8 mouse cellular contexts compared by ENCODE assay signal in the genomic region with DNA sequence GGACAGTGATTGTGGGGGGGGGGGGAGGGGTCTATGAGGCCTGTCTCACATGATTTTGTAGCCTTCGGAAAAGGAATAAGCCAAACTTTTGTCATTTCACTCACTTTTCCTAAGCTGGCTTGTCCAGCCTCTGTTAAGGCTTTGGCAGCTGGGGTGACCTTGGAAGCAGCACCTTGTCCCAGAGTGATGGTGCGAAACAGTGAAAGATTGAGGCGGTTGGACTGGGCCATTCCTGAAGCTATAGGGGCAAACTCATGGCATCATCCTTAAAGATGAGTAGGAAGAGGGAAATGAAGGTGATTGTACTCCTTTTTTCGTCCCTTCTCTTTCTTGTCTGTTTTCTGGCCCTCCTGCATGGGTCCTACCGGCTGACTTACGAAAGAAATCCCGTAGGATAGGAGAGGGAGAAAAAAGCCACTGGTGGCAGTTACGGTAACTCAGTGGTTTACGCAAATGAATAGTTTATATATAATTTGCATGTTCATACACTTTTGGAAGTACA. TPM values are rescaled to one million over a fixed set of nuclear protein-coding genes. Genes with fewer than 3 reads are reported as not detected.
DNase-seq lines count a peak whose midpoint lies in the region; ATAC-seq and TF ChIP-seq lines count a peak whose summit lies in the region.

No protein-coding gene starts in this region.

- H3K79me2 ChIP-seq in heart, adult 2 months (replicated peaks; ENCODE audit: control insufficient read depth, insufficient read depth, low read length): peaks cover 5% of the 10 kb centered on the region
- H3K79me2 ChIP-seq in macrophage (ENCODE audit: inconsistent target): peaks cover 42% of the 10 kb centered on the region

- DNase-seq in heart, adult 2 months: no peak
- DNase-seq in heart, adult 9 months (ENCODE audit: low spot score in 2 of 2): no peak
- no peak for DNase-seq in natural killer cell, adult 2 months (ENCODE audit: low spot score in 2 of 2)
- DNase-seq in gastrocnemius, adult 8-10 months (ENCODE audit: low spot score in 2 of 2): no peak

- H3K27ac ChIP-seq in heart, adult 2 months: peak overlapping the region; percentile 92
- H3K27ac ChIP-seq in ES-Bruce4 (ENCODE audit: insufficient read depth, low read length): peak overlapping the region; percentile 1; the same call in 1 of the 2 replicates
- H3K27ac ChIP-seq in forebrain, embryonic 15.5 days (replicated peaks): peak overlapping the region; percentile 92; the same call in 1 of the 2 replicates
- peak overlapping the region; percentile 83 for H3K27ac ChIP-seq in macrophage

- H3K4me1 ChIP-seq in heart, adult 2 months (ENCODE audit: control insufficient read depth, insufficient read depth, low read length): peaks cover 3% of the 10 kb centered on the region
- no peaks in the 10 kb centered on the region for H3K4me1 ChIP-seq in ES-Bruce4 (ENCODE audit: control insufficient read depth, insufficient read depth, low read length)
- H3K4me1 ChIP-seq in forebrain, embryonic 15.5 days: peaks cover 18% of the 10 kb centered on the region

- peak overlapping the region; percentile 80 for H3K4me3 ChIP-seq in heart, adult 2 months
- H3K4me3 ChIP-seq in ES-Bruce4 (ENCODE audit: low read depth, low read length) (peak overlapping the region; percentile 57), macrophage (ENCODE audit: inconsistent target) (peak overlapping the region; percentile 76)
- peak overlapping the region; percentile 96 for H3K4me3 ChIP-seq in forebrain, embryonic 15.5 days

- peaks cover 14% of the 10 kb centered on the region for H3K36me3 ChIP-seq in heart, adult 2 months (ENCODE audit: control insufficient read depth, insufficient read depth, low read length)
- no peaks in the 10 kb centered on the region for H3K36me3 ChIP-seq in ES-Bruce4 (ENCODE audit: control insufficient read depth, insufficient read depth, low read length, poor library complexity, severe bottlenecking)
- H3K36me3 ChIP-seq in forebrain, embryonic 15.5 days: peaks cover 5% of the 10 kb centered on the region; the same call in 1 of the 2 replicates
- no peaks in the 10 kb centered on the region for H3K36me3 ChIP-seq in macrophage (ENCODE audit: inconsistent target)

- WGBS in heart, adult 2 months: 22% methylated on average over 9 of the region's 9 CpGs
- 17% methylated on average over 9 of the region's 9 CpGs for WGBS in forebrain, embryonic 15.5 days
- 30% methylated on average over 9 of the region's 9 CpGs for WGBS in macrophage (ENCODE audit: missing documents)

- intact Hi-C loops in heart, adult 2 months (cut with DNase I): loop anchor here (1.0 to 2.0 kb wide), 2 partner anchors 20 to 23 kb away; partner anchors contain the start of gene Rfx5

- peak; percentile 57 for ATAC-seq in forebrain, embryonic 15.5 days (replicated peaks)
- ATAC-seq in megakaryocyte-erythroid progenitor cell, adult 5-6 weeks (replicated peaks; ENCODE audit: low FRiP score, low TSS enrichment, poor library complexity, severe bottlenecking): no peak

- peak overlapping the region; percentile 54 for H3K4me2 ChIP-seq in forebrain, embryonic 15.5 days (replicated peaks)

- no peaks in the 10 kb centered on the region for H3K9me3 ChIP-seq in ES-Bruce4 (replicated peaks; ENCODE audit: control insufficient read depth, insufficient read depth, low read length, poor library complexity, severe bottlenecking)
- no peaks in the 10 kb centered on the region for H3K9me3 ChIP-seq in forebrain, embryonic 15.5 days

- no peak for TF ChIP-seq POLR2A in heart, adult 2 months (IDR thresholded peaks at IDR 0.05; ENCODE audit: insufficient read depth, low read depth, low read length)
- no peak for TF ChIP-seq POLR2A in ES-Bruce4 (IDR thresholded peaks at IDR 0.05; ENCODE audit: insufficient read depth, low read length)

- H3K27me3 ChIP-seq in heart, adult 2 months (ENCODE audit: control insufficient read depth, insufficient read depth, low read length): no peaks in the 10 kb centered on the region
- no peaks in the 10 kb centered on the region for H3K27me3 ChIP-seq in ES-Bruce4 (ENCODE audit: control insufficient read depth, insufficient read depth, low read length, poor library complexity, severe bottlenecking)
- no peaks in the 10 kb centered on the region for H3K27me3 ChIP-seq in forebrain, embryonic 15.5 days

- TF ChIP-seq EP300 in heart, adult 2 months (IDR thresholded peaks at IDR 0.05; ENCODE audit: insufficient read depth, low read depth, low read length): no peak
- TF ChIP-seq EP300 in ES-Bruce4 (IDR thresholded peaks at IDR 0.05; ENCODE audit: insufficient read depth, low read depth, low read length): no peak

- peak overlapping the region; percentile 55 for H3K9ac ChIP-seq in heart, adult 2 months (ENCODE audit: low read depth, low read length)
- peak overlapping the region; percentile 97; the same call in 1 of the 2 replicates for H3K9ac ChIP-seq in ES-Bruce4 (ENCODE audit: low read depth, poor library complexity, severe bottlenecking)
- H3K9ac ChIP-seq in forebrain, embryonic 15.5 days (replicated peaks): peak overlapping the region; percentile 46

- no peak for TF ChIP-seq CTCF in heart, adult 2 months (IDR thresholded peaks at IDR 0.05)
- no peak for TF ChIP-seq CTCF in ES-Bruce4 (IDR thresholded peaks at IDR 0.05; ENCODE audit: low read depth, low read length)

RNA-seq across cellular contexts. Expression of gene Pi4kb, which starts 0.5 kb away (rescaled TPM):
- 10 to 100 TPM; 25.8 to 29.5 TPM for total RNA-seq in heart, adult 2 months (2021)
- 18.7 and 28.7 TPM in 2 replicates for polyA plus RNA-seq in heart, adult 2 months (2012; rRNA removed)
- 11.3 and 12.8 TPM in 2 replicates for polyA plus RNA-seq in ES-Bruce4 (2011; ENCODE audit: insufficient read depth, insufficient read length, low read depth, missing spikeins)
- polyA plus RNA-seq in forebrain, embryonic 15.5 days (2015; fragmentation: Nextera tagmentation; extraction: Ambion mirVana): 24.9 and 27.1 TPM in 2 replicates
- 100 to 1,000 TPM in 2 of 26 experiments, 10 to 100 TPM in 24; 38.8 to 108 (median 58.8) TPM for total RNA-seq in macrophage (2018; cell fraction: chromatin; rRNA removed)
- 10 to 100 TPM; 37.8 to 62.4 (median 51.1) TPM for total RNA-seq in macrophage (2018; cell fraction: cytosol; rRNA removed)
- total RNA-seq in macrophage (2018; cell fraction: nucleus; rRNA removed): 10 to 100 TPM; 33.3 to 79.6 (median 41.8) TPM
- polyA plus RNA-seq in macrophage (2018): 39.8 to 61.5 TPM (median 51.3 TPM) in 3 replicates
- total RNA-seq in megakaryocyte-erythroid progenitor cell, adult 5-6 weeks (2014; fragmentation: Nextera tagmentation): 24.9 and 35.5 TPM in 2 replicates
- 22.7 and 27.9 TPM in 2 replicates for total RNA-seq in megakaryocyte-erythroid progenitor cell, adult 5-6 weeks (2017)
- 10 to 100 TPM; 16.7 to 22.2 (median 20.2) TPM for total RNA-seq in gastrocnemius, adult 8-10 months (2022)

RNA-seq across cellular contexts. Expression of gene Rfx5, which starts 20.2 kb away (rescaled TPM):
- 1 to 10 TPM; 6.6 to 8.0 TPM for total RNA-seq in heart, adult 2 months (2021)
- polyA plus RNA-seq in heart, adult 2 months (2012; rRNA removed): 5.6 and 7.1 TPM in 2 replicates
- polyA plus RNA-seq in ES-Bruce4 (2011; ENCODE audit: insufficient read depth, insufficient read length, low read depth, missing spikeins) (24.8 and 25.1 TPM in 2 replicates), macrophage (2018) (5.6 to 8.0 TPM (median 7.2 TPM) in 3 replicates)
- 5.4 and 6.0 TPM in 2 replicates for polyA plus RNA-seq in forebrain, embryonic 15.5 days (2015; fragmentation: Nextera tagmentation; extraction: Ambion mirVana)
- total RNA-seq in macrophage (2018; cell fraction: chromatin; rRNA removed): 10 to 100 TPM; 31.0 to 69.0 (median 40.2) TPM
- 10 to 100 TPM in 5 of 26 experiments, 1 to 10 TPM in 21; 7.2 to 12.4 (median 8.8) TPM for total RNA-seq in macrophage (2018; cell fraction: cytosol; rRNA removed)
- total RNA-seq in macrophage (2018; cell fraction: nucleus; rRNA removed): 10 to 100 TPM; 17.7 to 41.4 (median 29.5) TPM
- 21.3 and 21.4 TPM in 2 replicates for total RNA-seq in megakaryocyte-erythroid progenitor cell, adult 5-6 weeks (2014; fragmentation: Nextera tagmentation)
- total RNA-seq in megakaryocyte-erythroid progenitor cell, adult 5-6 weeks (2017): 15.1 and 19.0 TPM in 2 replicates
- 1 to 10 TPM; 4.5 to 8.4 (median 6.1) TPM for total RNA-seq in gastrocnemius, adult 8-10 months (2022)

RNA-seq across cellular contexts. Expression of gene Zfp687, which starts 41.2 kb away (rescaled TPM):
- 10 to 100 TPM; 11.0 to 13.5 TPM for total RNA-seq in heart, adult 2 months (2021)
- 10.6 and 10.9 TPM in 2 replicates for polyA plus RNA-seq in heart, adult 2 months (2012; rRNA removed)
- 37.7 and 56.5 TPM in 2 replicates for polyA plus RNA-seq in ES-Bruce4 (2011; ENCODE audit: insufficient read depth, insufficient read length, low read depth, missing spikeins)
- 22.4 and 23.0 TPM in 2 replicates for polyA plus RNA-seq in forebrain, embryonic 15.5 days (2015; fragmentation: Nextera tagmentation; extraction: Ambion mirVana)
- total RNA-seq in macrophage (2018; cell fraction: chromatin; rRNA removed): 10 to 100 TPM; 21.2 to 73.2 (median 38.5) TPM
- 10 to 100 TPM in 14 of 26 experiments, 1 to 10 TPM in 12; 5.1 to 16.3 (median 10.6) TPM for total RNA-seq in macrophage (2018; cell fraction: cytosol; rRNA removed)
- 10 to 100 TPM; 19.1 to 42.8 (median 33.2) TPM for total RNA-seq in macrophage (2018; cell fraction: nucleus; rRNA removed)
- polyA plus RNA-seq in macrophage (2018): 8.3 to 8.9 TPM (median 8.9 TPM) in 3 replicates
- 16.8 and 25.9 TPM in 2 replicates for total RNA-seq in megakaryocyte-erythroid progenitor cell, adult 5-6 weeks (2014; fragmentation: Nextera tagmentation)
- total RNA-seq in megakaryocyte-erythroid progenitor cell, adult 5-6 weeks (2017): 13.0 and 42.4 TPM in 2 replicates
- total RNA-seq in gastrocnemius, adult 8-10 months (2022): 10 to 100 TPM; 14.2 to 18.8 (median 16.3) TPM

RNA-seq across cellular contexts. Expression of gene Selenbp1, which starts 41.2 kb away (rescaled TPM):
- total RNA-seq in heart, adult 2 months (2021): 100 to 1,000 TPM; 100 to 122 TPM
- polyA plus RNA-seq in heart, adult 2 months (2012; rRNA removed): 190 and 223 TPM in 2 replicates
- polyA plus RNA-seq in ES-Bruce4 (2011; ENCODE audit: insufficient read depth, insufficient read length, low read depth, missing spikeins) (0.68 and 1.3 TPM in 2 replicates), macrophage (2018) (12.8 to 25.0 TPM (median 14.3 TPM) in 3 replicates)
- polyA plus RNA-seq in forebrain, embryonic 15.5 days (2015; fragmentation: Nextera tagmentation; extraction: Ambion mirVana): 9.5 and 11.6 TPM in 2 replicates
- 10 to 100 TPM in 3 of 26 experiments, 1 to 10 TPM in 22, not detected in 1; 1.1 to 20.8 (median 4.9) TPM for total RNA-seq in macrophage (2018; cell fraction: chromatin; rRNA removed)
- 10 to 100 TPM in 25 of 26 experiments, 1 to 10 TPM in 1; 9.6 to 30.9 (median 17.0) TPM for total RNA-seq in macrophage (2018; cell fraction: cytosol; rRNA removed)
- 10 to 100 TPM in 3 of 26 experiments, 1 to 10 TPM in 23; 2.3 to 16.9 (median 6.1) TPM for total RNA-seq in macrophage (2018; cell fraction: nucleus; rRNA removed)
- total RNA-seq in megakaryocyte-erythroid progenitor cell, adult 5-6 weeks (2014; fragmentation: Nextera tagmentation): 128 and 136 TPM in 2 replicates
- 100 and 113 TPM in 2 replicates for total RNA-seq in megakaryocyte-erythroid progenitor cell, adult 5-6 weeks (2017)
- total RNA-seq in gastrocnemius, adult 8-10 months (2022): 10 to 100 TPM; 10.2 to 21.5 (median 17.0) TPM

Comparison
In these comparisons a context has a peak if more than half of its experiments do, and no peak if none do; other contexts are left out.
1. H3K27ac ChIP-seq: peak in every context shown above with its lines; median percentile 92 in heart, adult 2 months; 92 in forebrain, embryonic 15.5 days; 83 in macrophage; 1 in ES-Bruce4.
2. H3K9ac ChIP-seq: peak in every context shown above with its lines; median percentile 97 in ES-Bruce4; 55 in heart, adult 2 months; 46 in forebrain, embryonic 15.5 days.